Mouse (Mus musculus) limb, embryonic 15.5 days (tissue): Measurements from ENCODE around the gene Prdm11. TPM values are rescaled to one million over a fixed set of nuclear protein-coding genes. Genes with fewer than 3 reads are reported as not detected.

Experiments used
- ATAC-seq: fragments of 200-750 bp; cut with Nextera tagmentation; 2 replicates; pipeline ENCODE4 v1.8.0; 2017; ENCODE audit warnings: low read depth, moderate TSS enrichment; ENCODE audit not compliant: insufficient number of reproducible peaks, low FRiP score, low TSS enrichment
- H3K27ac ChIP-seq: fragments of 300-500 bp; sonication (generic); 2 replicates; pipeline ENCODE4 v1.5.1; 2015; ENCODE audit warnings: moderate library complexity, mild to moderate bottlenecking, inconsistent platforms
- H3K27me3 ChIP-seq: fragments of 300-500 bp; sonication (generic); 2 replicates; pipeline ENCODE4 v1.6.1; 2015; ENCODE audit warnings: inconsistent platforms
- H3K36me3 ChIP-seq: fragments of 300-500 bp; sonication (generic); 2 replicates; pipeline ENCODE4 v1.6.1; 2015; ENCODE audit warnings: inconsistent platforms
- H3K4me1 ChIP-seq: fragments of 300-500 bp; sonication (generic); 2 replicates; pipeline ENCODE4 v1.6.1; 2015; ENCODE audit warnings: inconsistent platforms
- H3K4me2 ChIP-seq: fragments of 300-500 bp; sonication (generic); 2 replicates; pipeline ENCODE4 v1.6.1; 2015; ENCODE audit warnings: mild to moderate bottlenecking, inconsistent platforms
- H3K4me3 ChIP-seq: fragments of 300-500 bp; sonication (generic); 2 replicates; pipeline ENCODE4 v1.5.1; 2015; ENCODE audit warnings: mild to moderate bottlenecking, inconsistent platforms
- H3K9ac ChIP-seq: fragments of 300-500 bp; sonication (generic); 2 replicates; pipeline ENCODE4 v1.6.1; 2015; ENCODE audit warnings: inconsistent platforms
- H3K9me3 ChIP-seq: fragments of 300-500 bp; sonication (generic); 2 replicates; pipeline ENCODE4 v1.6.1; 2016; ENCODE audit warnings: inconsistent platforms
- WGBS: fragments of 180-500 bp; shearing (Covaris S2); methylation state at CpG from one replicate; pipeline ENCODE4 v1.1.7; 2015; 5-methylcytosine and 5-hydroxymethylcytosine counted together
- polyA plus RNA-seq: library from polyadenylated mRNA; unstranded; fragments of >200 nt; fragmentation: Nextera tagmentation; extraction: Ambion mirVana; gene quantifications from 2 replicates; pipeline ENCODE4 v1.2.1, GENCODE M21; 2015

Prdm11 gene
- polyA plus RNA-seq, 1 experiment from 2014 or later, result 10.2 TPM

DNA sequence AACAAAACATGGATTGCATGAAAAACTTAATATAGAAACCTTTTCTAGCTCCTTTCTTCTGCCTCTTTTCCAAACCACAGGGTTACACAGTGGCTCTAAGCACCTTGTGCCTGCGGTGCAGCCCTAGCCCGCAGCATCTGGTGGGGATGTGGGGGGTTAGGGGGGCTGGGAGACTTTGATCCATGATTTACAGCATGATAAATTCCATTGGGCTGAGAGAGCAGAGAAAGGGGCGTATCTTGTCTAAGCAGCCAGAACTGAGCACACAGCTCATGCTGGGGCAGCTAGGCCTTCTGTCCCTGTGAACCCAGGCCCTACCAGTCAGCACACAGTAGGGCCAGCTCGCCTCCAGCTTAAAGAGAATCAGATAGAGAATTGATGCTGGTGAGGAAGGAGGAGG, 40.9 kb downstream of the Prdm11 start:
- Histone ChIP-seq H3K27ac (peak overlapping the region; percentile 59), H3K4me3 (no peak overlapping the region), H3K27me3 (no peaks in the 10 kb centered on the region), H3K36me3 (peaks cover 43% of the 10 kb centered on the region), H3K9me3 (no peaks in the 10 kb centered on the region), H3K4me2 (no peak overlapping the region), H3K9ac (no peak overlapping the region), H3K4me1 (peaks cover 26% of the 10 kb centered on the region)
- ATAC-seq, result peak; percentile 70; the same call in 1 of the 2 replicates
- WGBS, result 12% methylated on average over 4 of the region's 4 CpGs

DNA sequence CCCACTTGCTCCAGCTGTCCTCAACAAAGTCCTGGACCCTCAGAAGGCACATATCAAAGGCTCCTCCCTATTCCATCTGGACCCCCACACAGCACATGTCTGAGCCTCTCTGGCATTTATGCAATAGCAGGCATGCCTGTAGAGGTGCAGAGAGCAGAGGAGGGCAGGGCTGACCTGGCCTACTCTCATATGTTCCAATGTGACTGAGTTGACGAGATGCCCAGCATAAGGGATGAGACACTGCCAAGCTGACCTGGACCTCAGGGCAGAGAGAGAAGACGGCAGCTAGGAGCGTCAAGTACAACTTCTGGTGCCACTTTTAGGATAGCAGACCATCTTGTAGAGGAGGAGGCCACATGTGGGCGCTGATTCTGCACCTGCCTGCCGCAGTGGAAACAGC, 54.0 kb downstream of the Prdm11 start:
- H3K27ac ChIP-seq, result no peak overlapping the region
- H3K9me3 ChIP-seq, result no peaks in the 10 kb centered on the region
- ATAC-seq, result no peak
- peaks cover 29% of the 10 kb centered on the region for H3K4me1 ChIP-seq
- H3K4me3 ChIP-seq, result no peak overlapping the region
- H3K36me3 ChIP-seq, result peaks cover 53% of the 10 kb centered on the region
- WGBS, result 87% methylated on average over 5 of the region's 5 CpGs
- H3K27me3 ChIP-seq, result no peaks in the 10 kb centered on the region
- no peak overlapping the region for H3K9ac ChIP-seq
- H3K4me2 ChIP-seq, result no peak overlapping the region

DNA sequence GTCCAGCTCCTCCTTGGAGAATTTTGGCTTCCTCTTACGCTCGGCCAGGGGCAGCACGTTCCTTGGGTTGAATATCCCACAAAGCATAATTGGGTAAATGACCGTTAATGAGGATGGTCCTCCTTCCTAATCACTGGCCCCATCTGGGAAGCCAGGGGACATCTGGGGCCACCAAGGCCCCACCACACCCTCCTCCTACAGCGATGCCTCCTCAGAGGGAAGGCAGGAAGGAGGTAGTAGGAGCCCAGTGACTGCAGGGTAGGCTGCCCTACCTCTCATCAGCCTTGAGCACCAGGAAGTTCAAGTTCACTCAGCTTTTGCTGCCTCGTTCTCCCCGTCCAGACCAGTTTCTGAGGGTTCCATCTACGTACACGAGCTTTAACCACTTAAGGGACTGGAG, 56.4 kb downstream of the Prdm11 start:
- Histone ChIP-seq H3K36me3 (peaks cover 62% of the 10 kb centered on the region), H3K27me3 (no peaks in the 10 kb centered on the region), H3K4me3 (no peak overlapping the region), H3K9me3 (no peaks in the 10 kb centered on the region), H3K27ac (peak overlapping the region; percentile 80; the same call in 1 of the 2 replicates), H3K4me2 (no peak overlapping the region), H3K4me1 (peaks cover 30% of the 10 kb centered on the region), H3K9ac (no peak overlapping the region)
- 83% methylated on average over 9 of the region's 9 CpGs for WGBS
- no peak for ATAC-seq

DNA sequence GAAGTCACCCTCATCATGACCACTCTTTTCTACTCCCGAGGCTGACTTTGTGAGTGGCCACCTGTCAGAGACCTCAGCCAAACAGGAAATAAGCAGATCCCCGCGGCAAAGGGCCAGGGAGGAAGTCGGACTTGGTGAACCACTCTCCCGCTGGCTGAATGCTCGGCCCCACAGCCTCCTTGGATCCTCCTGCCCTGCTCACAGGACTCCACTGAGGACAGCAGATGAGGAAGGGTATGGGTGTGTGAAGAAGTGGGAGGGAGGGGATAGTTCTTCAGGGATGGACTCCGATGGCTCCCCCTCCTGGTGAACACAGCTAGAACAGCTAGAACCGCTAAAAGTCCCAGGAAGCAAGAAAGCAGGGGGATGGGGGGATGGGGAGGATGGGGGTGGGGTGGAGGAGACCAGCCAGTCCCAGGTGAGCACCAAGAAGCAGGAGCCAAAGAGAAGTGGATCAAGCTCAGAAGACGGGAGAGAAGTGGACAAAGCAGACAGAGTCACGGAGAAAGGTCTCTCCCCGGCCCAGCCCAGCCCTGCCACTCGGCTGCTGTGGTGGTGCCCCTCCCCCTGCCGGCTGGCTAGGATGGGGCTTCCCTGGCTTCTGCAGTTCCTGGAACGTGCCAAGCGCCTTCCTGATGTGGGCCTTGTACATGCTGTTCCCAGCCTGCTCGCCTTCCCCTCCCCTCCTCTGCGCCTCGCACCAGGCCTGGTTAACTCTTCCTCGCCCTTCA, 57.9 kb downstream of the Prdm11 start:
- Histone ChIP-seq H3K9ac (no peak overlapping the region), H3K9me3 (no peaks in the 10 kb centered on the region), H3K4me1 (peaks cover 33% of the 10 kb centered on the region), H3K4me2 (peak overlapping the region; percentile 20; the same call in 1 of the 2 replicates), H3K36me3 (peaks cover 62% of the 10 kb centered on the region), H3K27me3 (no peaks in the 10 kb centered on the region), H3K27ac (peak overlapping the region; percentile 80), H3K4me3 (peak overlapping the region; percentile 4; the same call in 1 of the 2 replicates)
- WGBS, result 9% methylated on average over 19 of the region's 19 CpGs
- ATAC-seq, result peak; percentile 88

DNA sequence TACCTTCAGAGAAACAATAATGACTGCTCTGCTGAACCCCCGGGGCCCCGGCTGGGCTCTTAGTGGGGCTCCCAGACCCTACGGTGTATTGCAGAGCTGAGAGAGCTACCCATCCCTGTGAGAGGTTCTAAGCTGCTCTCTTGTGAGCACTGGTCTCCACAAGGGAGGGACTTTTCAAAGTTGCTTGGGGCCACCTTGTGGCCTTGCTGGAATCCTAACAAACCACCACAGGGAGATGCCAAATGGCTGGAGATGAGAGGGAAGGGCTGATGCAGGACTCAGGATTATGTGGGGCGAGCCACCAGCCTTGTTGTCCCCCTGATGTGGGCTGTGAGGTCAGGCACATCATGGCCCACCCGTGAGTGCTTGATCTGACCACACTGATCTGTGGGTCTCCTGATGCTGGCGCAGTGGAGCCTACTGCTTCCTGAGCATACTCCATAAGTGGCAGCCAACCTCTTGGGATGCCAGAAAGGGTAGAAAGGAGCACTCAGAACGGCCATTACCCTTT, 58.8 kb downstream of the Prdm11 start:
- H3K9me3 ChIP-seq, result no peaks in the 10 kb centered on the region
- peak overlapping the region; percentile 80 for H3K27ac ChIP-seq
- no peak overlapping the region for H3K9ac ChIP-seq
- H3K4me2 ChIP-seq, result no peak overlapping the region
- peaks cover 36% of the 10 kb centered on the region for H3K4me1 ChIP-seq
- H3K27me3 ChIP-seq, result no peaks in the 10 kb centered on the region
- ATAC-seq, result no peak
- WGBS, result 75% methylated on average over 7 of the region's 7 CpGs
- peaks cover 53% of the 10 kb centered on the region for H3K36me3 ChIP-seq
- H3K4me3 ChIP-seq, result no peak overlapping the region

DNA sequence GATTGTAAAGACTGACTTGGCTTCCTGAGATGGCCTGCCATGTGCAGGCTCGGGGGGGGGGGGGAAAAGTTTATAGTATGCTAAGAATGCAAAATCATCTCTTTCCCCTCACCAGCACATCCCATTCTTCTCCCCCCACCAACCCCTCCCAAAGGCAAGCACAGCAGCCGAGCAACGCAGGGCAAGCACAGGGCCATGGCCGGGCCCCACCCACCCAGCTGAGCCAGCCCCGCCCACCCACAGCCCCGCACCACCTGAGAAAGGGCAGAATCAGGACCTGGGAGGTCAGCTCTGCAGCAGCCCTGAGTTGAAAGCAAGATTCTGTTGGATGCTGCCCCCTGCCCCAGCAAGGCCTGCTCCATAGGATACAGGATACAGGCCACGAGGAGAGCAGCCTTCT, 60.4 kb downstream of the Prdm11 start:
- H3K27me3 ChIP-seq, result no peaks in the 10 kb centered on the region
- WGBS, result 60% methylated on average over 5 of the region's 7 CpGs
- no peaks in the 10 kb centered on the region for H3K9me3 ChIP-seq
- H3K36me3 ChIP-seq, result peaks cover 43% of the 10 kb centered on the region
- peaks cover 33% of the 10 kb centered on the region for H3K4me1 ChIP-seq
- H3K4me2 ChIP-seq, result no peak overlapping the region
- H3K9ac ChIP-seq, result no peak overlapping the region
- no peak overlapping the region for H3K4me3 ChIP-seq
- ATAC-seq, result no peak
- no peak overlapping the region for H3K27ac ChIP-seq

DNA sequence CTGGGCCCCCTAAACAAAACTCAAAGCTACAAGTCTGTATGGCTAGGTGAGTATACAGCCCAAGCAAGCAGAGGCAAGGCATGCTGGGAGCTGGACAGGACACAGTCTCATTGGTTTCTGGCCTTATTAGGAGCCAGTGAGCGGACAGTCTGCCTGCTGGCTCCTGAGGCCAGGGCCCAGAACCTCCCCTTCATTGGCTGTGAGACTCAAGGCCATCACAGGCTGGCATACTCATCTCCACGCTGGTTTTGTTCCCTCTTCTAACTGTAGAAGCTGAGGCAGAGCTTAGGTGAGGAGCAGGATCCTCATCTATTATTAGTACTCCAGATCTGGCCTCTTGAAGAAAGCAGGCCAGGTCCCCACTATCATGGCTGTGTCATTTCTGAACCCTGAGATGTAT, 60.8 kb downstream of the Prdm11 start:
- peaks cover 48% of the 10 kb centered on the region for H3K36me3 ChIP-seq
- no peak overlapping the region for H3K4me3 ChIP-seq
- ATAC-seq, result no peak

DNA sequence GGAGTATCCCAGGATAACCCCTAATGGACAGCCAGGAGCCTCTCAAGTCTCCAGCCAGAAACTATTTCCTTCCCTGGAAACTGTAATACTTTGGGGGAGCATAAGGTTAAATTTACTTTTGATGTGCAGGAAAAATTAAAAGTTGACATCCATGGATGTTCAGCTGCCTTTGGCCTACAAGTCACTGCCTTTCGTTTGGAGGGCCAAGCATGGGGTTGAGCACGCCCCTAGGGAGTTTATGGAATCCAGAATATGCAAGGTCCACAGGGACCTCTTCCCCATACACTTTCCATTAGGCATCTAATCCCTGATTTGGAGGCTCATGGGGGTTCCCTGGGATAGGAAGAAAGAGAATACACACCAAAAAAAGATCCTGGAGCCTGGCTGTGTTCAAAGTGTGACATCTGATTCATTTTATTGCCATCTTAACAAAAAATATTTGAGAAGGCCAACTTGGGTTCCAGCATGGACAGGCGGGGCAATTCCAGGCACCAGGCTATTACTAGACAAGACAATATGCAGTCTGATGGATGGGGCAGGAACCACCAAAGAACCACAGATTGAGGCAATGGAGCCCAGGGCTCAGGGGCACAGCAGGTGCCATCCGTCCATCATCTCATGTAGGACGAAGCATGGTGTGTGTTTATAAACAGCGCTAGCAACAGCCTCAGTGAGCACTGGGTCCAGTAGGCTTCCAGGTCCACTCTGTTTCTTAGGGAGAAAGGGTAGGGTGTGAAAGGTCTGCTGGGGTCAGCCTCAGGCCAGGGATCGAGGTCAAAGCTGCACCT, 61.5 kb downstream of the Prdm11 start:
- H3K9me3 ChIP-seq, result no peaks in the 10 kb centered on the region
- H3K27ac ChIP-seq, result no peak overlapping the region
- H3K27me3 ChIP-seq, result no peaks in the 10 kb centered on the region
- ATAC-seq, result no peak
- H3K4me3 ChIP-seq, result no peak overlapping the region
- H3K36me3 ChIP-seq, result peaks cover 51% of the 10 kb centered on the region
- WGBS, result 81% methylated on average over 7 of the region's 7 CpGs
- H3K4me1 ChIP-seq, result peaks cover 33% of the 10 kb centered on the region
- no peak overlapping the region for H3K4me2 ChIP-seq
- no peak overlapping the region for H3K9ac ChIP-seq

More for the DNA sequence above, 60.8 kb downstream of the Prdm11 start:
- Histone ChIP-seq H3K4me1 (peaks cover 33% of the 10 kb centered on the region), H3K9ac (no peak overlapping the region), H3K4me2 (no peak overlapping the region), H3K9me3 (no peaks in the 10 kb centered on the region), H3K27me3 (no peaks in the 10 kb centered on the region), H3K27ac (no peak overlapping the region)
- WGBS, result 96% methylated on average over 2 of the region's 2 CpGs

DNA sequence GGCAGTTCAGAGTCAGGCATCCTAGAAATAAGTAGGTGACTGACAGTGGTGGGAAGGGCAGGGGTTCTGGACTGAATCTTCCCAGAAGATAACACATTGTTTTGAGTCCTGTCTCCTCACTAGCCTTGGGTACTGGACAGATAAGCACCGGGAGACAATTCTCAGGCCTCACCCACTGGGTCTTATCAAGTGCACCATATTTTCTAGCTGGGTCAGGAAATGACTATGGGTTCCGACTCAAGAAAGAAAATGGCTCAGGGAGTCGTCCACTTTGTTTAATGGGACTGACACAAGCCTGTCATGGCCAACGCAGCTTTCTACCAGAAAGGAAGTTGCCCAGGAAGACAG, 62.7 kb downstream of the Prdm11 start:
- H3K4me3 ChIP-seq, result no peak overlapping the region
- H3K4me2 ChIP-seq, result no peak overlapping the region
- ATAC-seq, result no peak
- peaks cover 59% of the 10 kb centered on the region for H3K36me3 ChIP-seq
- no peaks in the 10 kb centered on the region for H3K9me3 ChIP-seq
- 0 out of 2 replicates have a peak overlapping the region, but pooled peaks have one; percentile 0 for H3K27ac ChIP-seq
- H3K9ac ChIP-seq, result no peak overlapping the region
- WGBS, result 75% methylated on average over 4 of the region's 4 CpGs
- no peaks in the 10 kb centered on the region for H3K27me3 ChIP-seq
- peaks cover 21% of the 10 kb centered on the region for H3K4me1 ChIP-seq

DNA sequence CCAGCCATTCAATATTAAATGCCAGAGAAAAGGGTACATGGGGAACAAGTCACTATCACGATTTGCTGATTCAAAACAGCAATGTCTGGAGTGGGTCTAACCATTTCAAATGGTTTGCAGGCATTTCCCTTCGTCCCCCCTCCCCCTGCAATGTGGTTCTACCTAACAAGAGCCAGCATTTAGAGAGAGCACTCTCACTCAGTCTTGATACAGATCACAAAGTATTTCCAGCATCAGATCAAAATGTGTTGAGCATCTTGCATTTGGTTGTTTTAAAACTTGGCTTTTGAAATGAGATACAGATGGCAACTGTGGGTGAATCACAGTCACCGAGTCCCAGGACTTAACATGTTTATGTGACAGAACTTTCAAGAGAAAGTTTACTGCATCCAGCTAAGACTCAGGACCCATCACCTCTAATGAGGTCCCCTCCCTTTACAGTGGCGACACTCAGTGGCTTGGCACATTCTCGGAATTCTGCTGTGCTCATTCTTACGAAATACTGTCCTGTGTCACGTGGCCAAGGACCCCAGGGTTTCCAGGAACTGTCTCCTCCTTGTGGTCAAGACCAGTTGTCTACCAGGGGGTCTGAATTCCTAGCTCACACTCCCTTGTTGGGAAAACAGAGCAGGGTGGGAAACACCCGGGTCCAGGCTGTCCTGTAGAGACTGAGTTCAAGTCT, 63.2 kb downstream of the Prdm11 start:
- H3K4me1 ChIP-seq, result peaks cover 15% of the 10 kb centered on the region
- no peak overlapping the region for H3K4me2 ChIP-seq
- 50% methylated on average over 8 of the region's 8 CpGs for WGBS
- no peaks in the 10 kb centered on the region for H3K9me3 ChIP-seq
- ATAC-seq, result no peak
- no peak overlapping the region for H3K9ac ChIP-seq
- peaks cover 60% of the 10 kb centered on the region for H3K36me3 ChIP-seq
- H3K4me3 ChIP-seq, result no peak overlapping the region
- H3K27me3 ChIP-seq, result no peaks in the 10 kb centered on the region
- H3K27ac ChIP-seq, result 0 out of 2 replicates have a peak overlapping the region, but pooled peaks have one; percentile 0

DNA sequence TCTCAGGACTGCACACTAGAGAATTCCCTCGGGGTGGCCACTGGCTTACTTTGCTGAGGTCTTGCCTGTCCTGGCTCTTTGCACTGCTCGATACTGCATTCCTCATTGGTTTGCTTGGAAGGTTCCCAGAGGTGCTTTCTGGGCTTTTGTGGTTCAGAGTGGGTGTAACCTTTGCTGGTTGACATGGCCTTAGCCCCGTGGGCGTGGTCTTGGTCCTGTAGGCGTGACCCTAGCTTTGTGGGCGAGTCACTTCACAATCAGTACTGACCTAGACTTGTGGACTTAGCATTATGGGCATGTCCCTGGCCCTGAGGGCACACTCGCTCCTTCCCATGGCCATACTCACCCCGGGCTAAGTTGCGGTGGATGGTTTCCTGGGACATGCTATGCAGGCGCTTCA, 65.8 kb downstream of the Prdm11 start:
- Histone ChIP-seq H3K27me3 (no peaks in the 10 kb centered on the region), H3K4me3 (no peak overlapping the region), H3K36me3 (peaks cover 66% of the 10 kb centered on the region), H3K9ac (no peak overlapping the region), H3K9me3 (no peaks in the 10 kb centered on the region), H3K4me2 (no peak overlapping the region), H3K27ac (no peak overlapping the region), H3K4me1 (0 out of 2 replicates have a peak, but pooled peaks cover 7% of the 10 kb centered on the region)
- WGBS, result 89% methylated on average over 10 of the region's 10 CpGs
- ATAC-seq, result no peak
